Mouse (Mus musculus) forelimb bud, embryonic 11.5 days (tissue): ENCODE results near the gene Tfdp1.
"Not testable (repeated sequence)": the region's sequence is repeated elsewhere in the genome, so short reads cannot be mapped to it uniquely, and the experiment has no call there.

Experiments
- DNase-seq: peaks from one replicate; pipeline ENCODE4 v3.0.0-alpha.2; 2012; ENCODE audit warnings: low read depth, low spot score

Gene Tfdp1

GRCm38 (mm10) chr8:13338255-13338860 lies at the start of gene Tfdp1:
TSS of gene Tfdp1 (plus strand) at chr8:13338751.
- DNase-seq, result peak; percentile 93

GRCm38 (mm10) chr8:13292364-13292763 lies 46.2 kb upstream of the Tfdp1 start:
- DNase-seq, result peak; percentile 75

GRCm38 (mm10) chr8:13293677-13294470 lies 44.7 kb upstream of the Tfdp1 start:
- DNase-seq, result no peak

GRCm38 (mm10) chr8:13299571-13299970 lies 39.0 kb upstream of the Tfdp1 start:
- no peak for DNase-seq

GRCm38 (mm10) chr8:13301036-13301435 lies 37.5 kb upstream of the Tfdp1 start:
- no peak for DNase-seq

GRCm38 (mm10) chr8:13305459-13305858 lies 33.1 kb upstream of the Tfdp1 start:
- DNase-seq, result no peak

GRCm38 (mm10) chr8:13305884-13306283 lies 32.7 kb upstream of the Tfdp1 start:
- no peak for DNase-seq

GRCm38 (mm10) chr8:13306309-13306909 lies 32.1 kb upstream of the Tfdp1 start:
- DNase-seq, result no peak

GRCm38 (mm10) chr8:13306916-13307315 lies 31.6 kb upstream of the Tfdp1 start:
- no peak for DNase-seq

- DNase-seq, result no peak
These were observed 23.6 kb upstream of the Tfdp1 start for GRCm38 (mm10) chr8:13314922-13315321.

GRCm38 (mm10) chr8:13316671-13317070 lies 21.9 kb upstream of the Tfdp1 start:
- no peak for DNase-seq

GRCm38 (mm10) chr8:13326598-13326997 lies 12.0 kb upstream of the Tfdp1 start:
- DNase-seq, result peak; percentile 24

GRCm38 (mm10) chr8:13334671-13335070 lies 3.9 kb upstream of the Tfdp1 start:
- DNase-seq, result no peak

GRCm38 (mm10) chr8:13337245-13337644 lies 1.3 kb upstream of the Tfdp1 start:
- DNase-seq, result not testable (repeated sequence)

- no peak for DNase-seq
These were observed 873 bp upstream of the Tfdp1 start for GRCm38 (mm10) chr8:13337678-13338077.

- DNase-seq, result no peak
These were observed 522 bp downstream of the Tfdp1 start for GRCm38 (mm10) chr8:13338901-13339645.

- DNase-seq, result no peak
These were observed 1.1 kb downstream of the Tfdp1 start for GRCm38 (mm10) chr8:13339646-13339990.

GRCm38 (mm10) chr8:13340650-13341049 lies 2.1 kb downstream of the Tfdp1 start:
- DNase-seq, result no peak

GRCm38 (mm10) chr8:13342340-13342739 lies 3.8 kb downstream of the Tfdp1 start:
- DNase-seq, result no peak

GRCm38 (mm10) chr8:13343134-13343533 lies 4.6 kb downstream of the Tfdp1 start:
- DNase-seq, result no peak

GRCm38 (mm10) chr8:13350052-13350451 lies 11.5 kb downstream of the Tfdp1 start:
- DNase-seq, result no peak

GRCm38 (mm10) chr8:13351593-13351992 lies 13.0 kb downstream of the Tfdp1 start:
- no peak for DNase-seq
